Mouse (Mus musculus) ES-E14 (cell line): Measurements from ENCODE around the gene Ccdc103.

ENCODE experiments used
- MAFK ChIP-seq: IDR thresholded peaks from 2 replicates; pipeline ENCODE4 v1.6.1; 2014; ENCODE audit warnings: mild to moderate bottlenecking, low read depth, low read length, inconsistent platforms; ENCODE audit not compliant: insufficient read depth
- ZC3H11A ChIP-seq: IDR thresholded peaks from 2 replicates; pipeline ENCODE4 v1.6.1; 2012; ENCODE audit warnings: low read depth, mild to moderate bottlenecking, inconsistent platforms, low read length, borderline replicate concordance
- ZNF384 ChIP-seq: IDR thresholded peaks from 2 replicates; pipeline ENCODE4 v1.6.1; 2012; ENCODE audit warnings: low read depth, low read length, inconsistent platforms

GRCm38 (mm10) chr11:102837385-102837784 lies 43.6 kb upstream of the Ccdc103 start:
- TF ChIP-seq ZC3H11A (no peak), MAFK (no peak), ZNF384 (no peak)
